Mouse (Mus musculus): ENCODE data around the gene Foxk2.
"Not testable (repeated sequence)": the region's sequence is repeated elsewhere in the genome, so short reads cannot be mapped to it uniquely, and the experiment has no call there.

Gene Foxk2

GRCm38 (mm10) chr11:121282911-121283310 is 23.1 kb downstream of the Foxk2 start:
- DNase-seq, result no peak

GRCm38 (mm10) chr11:121289859-121290258 is 30.1 kb downstream of the Foxk2 start:
- DNase-seq, result no peak

GRCm38 (mm10) chr11:121294771-121295170 is 35.0 kb downstream of the Foxk2 start:
- no peak for DNase-seq

- no peak for DNase-seq
Measured at GRCm38 (mm10) chr11:121298493-121298892, 38.7 kb downstream of the Foxk2 start.

GRCm38 (mm10) chr11:121300265-121300664 is 40.5 kb downstream of the Foxk2 start:
- no peak for DNase-seq

- peak; percentile 59 for DNase-seq
Measured at GRCm38 (mm10) chr11:121305371-121305770, 45.6 kb downstream of the Foxk2 start.

- DNase-seq, result peak; percentile 66
Measured at GRCm38 (mm10) chr11:121306608-121307007, 46.8 kb downstream of the Foxk2 start.

- not testable (repeated sequence) for DNase-seq
Measured at GRCm38 (mm10) chr11:121307712-121308111, 47.9 kb downstream of the Foxk2 start.

GRCm38 (mm10) chr11:121326034-121326433 is 66.2 kb downstream of the Foxk2 start:
- no peak for DNase-seq

GRCm38 (mm10) chr11:121326681-121327080 is 66.9 kb downstream of the Foxk2 start:
- DNase-seq, result no peak

- DNase-seq, result no peak
Measured at GRCm38 (mm10) chr11:121328206-121328605, 68.4 kb downstream of the Foxk2 start.

- DNase-seq, result no peak
Measured at GRCm38 (mm10) chr11:121328619-121329018, 68.8 kb downstream of the Foxk2 start.

GRCm38 (mm10) chr11:121331641-121332040 is 71.9 kb downstream of the Foxk2 start:
- no peak for DNase-seq

GRCm38 (mm10) chr11:121339647-121340046 is 79.9 kb downstream of the Foxk2 start:
- DNase-seq, result no peak

GRCm38 (mm10) chr11:121340287-121340686 is 80.5 kb downstream of the Foxk2 start:
- DNase-seq, result no peak

- DNase-seq, result not testable (repeated sequence)
Measured at GRCm38 (mm10) chr11:121342423-121342822, 82.6 kb downstream of the Foxk2 start.

GRCm38 (mm10) chr11:121347036-121347435 is 87.2 kb downstream of the Foxk2 start:
- DNase-seq, result no peak

GRCm38 (mm10) chr11:121348166-121348565 is 88.4 kb downstream of the Foxk2 start:
- no peak for DNase-seq

GRCm38 (mm10) chr11:121348727-121349126 is 88.9 kb downstream of the Foxk2 start:
- DNase-seq, result not testable (repeated sequence)

- peak; percentile 29 for DNase-seq
Measured at GRCm38 (mm10) chr11:121353326-121354090, 93.7 kb downstream of the Foxk2 start.

GRCm38 (mm10) chr11:121354091-121354707 is 94.4 kb downstream of the Foxk2 start, which contains the start of gene Wdr45b:
Gene Wdr45b (minus strand): TSS chr11:121354445.
- DNase-seq, result peak; percentile 98
